Mouse (Mus musculus) kidney, adult 8-10 months (tissue): ENCODE data around the gene Rps18.

Experiments used
- DNase-seq, 2 experiments: peaks; one replicate each; pipeline ENCODE4 v3.0.0; 2022

Gene Rps18

DNA sequence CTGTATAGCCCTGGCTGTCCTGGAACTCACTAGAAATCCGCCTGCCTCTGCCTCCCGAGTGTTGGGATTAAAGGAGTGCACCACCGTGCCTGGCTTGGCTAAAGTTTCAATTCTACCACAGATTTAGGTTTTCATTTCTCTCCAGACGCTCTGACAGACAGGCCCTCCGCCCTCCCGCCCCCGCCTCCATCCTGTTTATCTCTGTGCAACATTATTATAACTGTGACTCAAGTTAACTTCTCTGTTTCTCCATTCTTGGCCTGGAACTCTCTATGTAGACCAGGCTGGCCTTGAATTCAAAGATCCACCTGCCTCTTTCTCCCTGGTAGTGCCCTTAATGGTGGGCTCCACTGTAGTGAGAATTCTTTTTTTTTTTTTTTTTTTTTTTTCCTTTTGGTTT lies 53.3 kb downstream of the Rps18 start:
- DNase-seq: no peak

DNA sequence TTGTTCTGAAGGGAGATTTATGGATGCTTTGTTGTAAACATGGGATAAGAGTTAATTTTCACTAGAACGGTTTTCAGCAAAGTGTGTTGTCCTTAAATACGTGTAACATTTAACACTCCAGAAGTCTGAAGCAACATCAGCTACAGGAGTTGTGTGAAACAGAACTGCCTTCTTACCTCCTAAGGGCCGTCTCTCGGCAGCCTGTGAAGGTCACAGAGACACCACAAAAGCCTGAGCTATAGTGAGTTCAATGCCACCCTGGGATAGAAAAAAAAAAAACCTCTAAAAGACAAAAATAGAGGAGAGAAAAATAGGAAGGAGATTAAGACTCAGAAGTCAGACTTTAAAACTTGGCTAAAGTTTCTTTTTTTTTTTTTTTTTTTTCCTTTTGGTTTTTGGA lies 53.7 kb downstream of the Rps18 start:
- no peak for DNase-seq
